Mouse (Mus musculus) midbrain, embryonic 13.5 days (tissue): Measurements from ENCODE around the gene Thap12. TPM values are rescaled to one million over a fixed set of nuclear protein-coding genes. Genes with fewer than 3 reads are reported as not detected.

ENCODE experiments used
- ATAC-seq: fragments of 200-750 bp; cut with Nextera tagmentation; 2 replicates; pipeline ENCODE4 v1.8.0; 2017; ENCODE audit warnings: mild to moderate bottlenecking, moderate TSS enrichment, moderate library complexity
- H3K27ac ChIP-seq: fragments of 300-500 bp; sonication (generic); 2 replicates; pipeline ENCODE4 v1.5.1; 2015; ENCODE audit warnings: inconsistent platforms, mild to moderate bottlenecking, moderate library complexity
- H3K27me3 ChIP-seq: fragments of 300-500 bp; sonication (generic); 2 replicates; pipeline ENCODE4 v1.6.1; 2015; ENCODE audit warnings: mild to moderate bottlenecking, inconsistent platforms
- H3K36me3 ChIP-seq: fragments of 300-500 bp; sonication (generic); 2 replicates; pipeline ENCODE4 v1.6.1; 2015; ENCODE audit warnings: mild to moderate bottlenecking, inconsistent platforms
- H3K4me1 ChIP-seq: fragments of 300-500 bp; sonication (generic); replicated peaks from 2 replicates; pipeline ENCODE4 v1.6.1; 2015; ENCODE audit warnings: inconsistent platforms
- H3K4me2 ChIP-seq: fragments of 300-500 bp; sonication (generic); replicated peaks from 2 replicates; pipeline ENCODE4 v1.6.1; 2015; ENCODE audit warnings: moderate library complexity, mild to moderate bottlenecking, inconsistent platforms
- H3K4me3 ChIP-seq: fragments of 300-500 bp; sonication (generic); replicated peaks from 2 replicates; pipeline ENCODE4 v1.5.1; 2015; ENCODE audit warnings: mild to moderate bottlenecking, inconsistent platforms
- H3K9ac ChIP-seq: fragments of 300-500 bp; sonication (generic); replicated peaks from 2 replicates; pipeline ENCODE4 v1.6.1; 2015; ENCODE audit warnings: mild to moderate bottlenecking, inconsistent platforms
- H3K9me3 ChIP-seq: fragments of 300-500 bp; sonication (generic); 2 replicates; pipeline ENCODE4 v1.6.1; 2016; ENCODE audit warnings: mild to moderate bottlenecking, inconsistent platforms
- WGBS: fragments of 180-500 bp; shearing (Covaris S2); methylation state at CpG from one replicate; pipeline ENCODE4 v1.1.7; 2015; 5-methylcytosine and 5-hydroxymethylcytosine counted together
- polyA plus RNA-seq: library from polyadenylated mRNA; unstranded; fragments of >200 nt; fragmentation: Nextera tagmentation; extraction: Ambion mirVana; gene quantifications from 2 replicates; pipeline ENCODE4 v1.2.1, GENCODE M21; 2015

Thap12 gene
- polyA plus RNA-seq, 1 experiment from 2014 or later: 52.2 TPM

DNA sequence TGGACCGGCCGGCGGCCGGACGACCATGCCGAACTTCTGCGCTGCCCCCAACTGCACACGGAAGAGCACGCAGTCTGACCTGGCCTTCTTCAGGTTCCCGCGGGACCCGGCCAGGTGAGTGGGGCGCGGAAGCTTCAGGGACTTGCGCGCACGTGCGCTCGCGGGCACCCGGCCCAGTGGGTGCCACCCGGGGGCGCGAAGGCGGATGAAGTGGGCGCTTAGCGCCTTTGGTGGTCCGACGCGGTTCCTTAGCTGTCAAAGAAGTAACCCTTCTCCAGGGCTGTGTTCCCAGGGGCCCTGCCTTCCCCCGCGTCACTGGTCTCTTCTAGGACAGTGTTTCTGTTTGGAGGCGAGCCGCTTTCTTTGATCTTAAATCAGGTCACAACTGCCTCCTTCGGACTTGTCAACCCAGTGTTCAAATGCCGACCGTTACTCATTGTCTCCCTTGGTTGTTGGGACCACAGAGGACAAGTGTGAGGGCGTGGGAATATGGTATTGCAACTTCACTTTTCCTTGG lies 520 bp downstream of the Thap12 start:
- Histone ChIP-seq H3K4me1 (peaks cover 29% of the 10 kb centered on the region), H3K36me3 (no peaks in the 10 kb centered on the region), H3K9ac (peak overlapping the region; percentile 96), H3K27ac (peak overlapping the region; percentile 86), H3K27me3 (no peaks in the 10 kb centered on the region), H3K9me3 (no peaks in the 10 kb centered on the region), H3K4me2 (peak overlapping the region; percentile 75), H3K4me3 (peak overlapping the region; percentile 97)
- WGBS: under 1% methylated on average over 38 of the region's 38 CpGs
- ATAC-seq: no peak

DNA sequence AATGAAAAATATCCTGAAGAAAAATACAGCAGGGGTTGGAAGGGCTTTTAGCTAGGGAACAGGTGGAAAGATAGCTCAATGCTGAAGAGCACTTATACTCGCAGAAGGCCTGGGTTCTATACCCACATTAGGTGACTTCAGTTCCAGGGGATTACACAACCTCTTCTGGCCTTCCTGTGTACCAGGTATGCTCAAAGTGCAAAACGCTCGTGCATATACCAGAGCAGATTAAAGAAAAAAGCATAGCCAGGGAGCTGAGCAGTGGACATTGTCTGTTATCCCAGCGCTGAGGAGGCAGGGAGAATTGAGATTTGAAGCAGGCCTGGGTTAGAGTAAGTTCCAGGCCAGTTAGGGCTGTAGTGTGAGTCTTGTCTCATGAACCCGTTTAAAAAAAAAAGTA lies 1.4 kb downstream of the Thap12 start:
- H3K9me3 ChIP-seq: no peaks in the 10 kb centered on the region
- H3K9ac ChIP-seq: peak overlapping the region; percentile 96
- no peaks in the 10 kb centered on the region for H3K36me3 ChIP-seq
- H3K4me2 ChIP-seq: peak overlapping the region; percentile 75
- no peak overlapping the region for H3K27ac ChIP-seq
- peak overlapping the region; percentile 97 for H3K4me3 ChIP-seq
- no peak for ATAC-seq
- no peaks in the 10 kb centered on the region for H3K27me3 ChIP-seq
- peaks cover 29% of the 10 kb centered on the region for H3K4me1 ChIP-seq
- WGBS: 62% methylated on average over 5 of the region's 5 CpGs

DNA sequence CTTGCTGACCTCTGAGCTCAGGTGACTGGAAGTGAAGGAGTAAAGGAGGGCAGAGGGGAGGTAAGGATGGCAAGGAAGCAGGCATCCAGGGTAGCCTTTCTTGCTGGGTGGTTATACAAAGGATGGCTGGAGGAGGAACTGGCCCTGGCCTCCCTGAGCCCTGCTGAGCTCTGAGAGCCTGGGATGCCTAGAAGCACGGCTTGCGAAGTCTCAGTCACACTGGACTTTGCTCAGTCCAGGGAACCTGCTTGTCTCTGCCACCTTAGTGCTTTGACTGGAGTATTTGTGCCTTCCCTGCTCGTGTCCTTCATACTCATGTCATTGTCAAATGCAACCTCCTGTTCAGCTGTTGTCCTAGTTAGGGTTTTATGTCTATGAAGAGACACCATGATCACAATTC lies 10.8 kb downstream of the Thap12 start:
- no peak overlapping the region for H3K27ac ChIP-seq
- no peaks in the 10 kb centered on the region for H3K27me3 ChIP-seq
- ATAC-seq: no peak
- H3K9ac ChIP-seq: no peak overlapping the region
- peaks cover 68% of the 10 kb centered on the region for H3K36me3 ChIP-seq
- H3K4me2 ChIP-seq: no peak overlapping the region
- H3K4me3 ChIP-seq: no peak overlapping the region
- no peaks in the 10 kb centered on the region for H3K9me3 ChIP-seq
- no peaks in the 10 kb centered on the region for H3K4me1 ChIP-seq
- 89% methylated on average over 3 of the region's 3 CpGs for WGBS

DNA sequence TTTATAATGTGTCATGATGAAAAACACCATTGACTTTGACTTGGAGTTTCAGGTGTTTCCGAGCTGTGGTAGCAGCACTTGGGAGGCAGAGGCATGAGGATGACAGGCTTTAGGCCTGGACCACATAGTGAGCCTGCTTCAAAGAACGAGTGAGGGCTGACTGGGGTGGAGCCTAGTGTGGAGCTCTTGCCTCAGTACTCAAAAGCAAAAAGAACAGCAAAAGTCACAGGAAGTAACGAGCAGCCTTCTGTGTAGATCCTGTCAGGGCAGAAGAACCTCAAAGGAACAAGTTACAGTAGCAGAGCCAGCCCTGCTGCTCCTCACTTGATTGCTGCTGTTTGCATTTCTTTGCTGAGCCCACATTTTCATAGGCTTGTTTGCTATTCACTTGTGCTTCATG lies 14.5 kb downstream of the Thap12 start:
- H3K4me2 ChIP-seq: no peak overlapping the region
- no peaks in the 10 kb centered on the region for H3K4me1 ChIP-seq
- no peak overlapping the region for H3K4me3 ChIP-seq
- no peaks in the 10 kb centered on the region for H3K27me3 ChIP-seq
- H3K27ac ChIP-seq: no peak overlapping the region
- H3K36me3 ChIP-seq: peaks cover 46% of the 10 kb centered on the region
- ATAC-seq: no peak
- 78% methylated on average over 3 of the region's 3 CpGs for WGBS
- H3K9ac ChIP-seq: no peak overlapping the region
- no peaks in the 10 kb centered on the region for H3K9me3 ChIP-seq

DNA sequence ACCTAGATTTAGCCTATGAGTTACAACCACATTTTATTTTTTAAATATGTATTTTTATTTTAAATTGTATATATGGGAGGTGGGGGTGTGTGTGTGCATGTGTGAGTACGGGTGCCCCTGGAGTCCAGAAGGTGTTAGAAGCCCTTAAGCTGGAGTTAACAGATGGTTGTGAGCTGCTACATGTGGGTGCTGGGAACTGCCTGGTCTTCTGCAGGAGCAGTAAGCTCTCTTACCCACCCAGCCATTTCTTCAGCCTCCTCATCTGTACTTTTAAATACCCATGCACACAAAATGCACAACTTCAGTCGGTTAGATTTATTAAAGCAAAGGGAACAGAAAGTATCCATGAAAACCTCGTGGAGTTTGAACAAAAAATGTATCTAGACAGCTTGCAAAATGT lies 16.9 kb downstream of the Thap12 start:
- ATAC-seq: no peak
- WGBS: 96% methylated on average over 3 of the region's 3 CpGs
- no peak overlapping the region for H3K9ac ChIP-seq
- no peaks in the 10 kb centered on the region for H3K4me1 ChIP-seq
- no peaks in the 10 kb centered on the region for H3K9me3 ChIP-seq
- no peak overlapping the region for H3K4me2 ChIP-seq
- H3K4me3 ChIP-seq: no peak overlapping the region
- H3K27ac ChIP-seq: no peak overlapping the region
- H3K27me3 ChIP-seq: no peaks in the 10 kb centered on the region
- H3K36me3 ChIP-seq: peaks cover 30% of the 10 kb centered on the region

DNA sequence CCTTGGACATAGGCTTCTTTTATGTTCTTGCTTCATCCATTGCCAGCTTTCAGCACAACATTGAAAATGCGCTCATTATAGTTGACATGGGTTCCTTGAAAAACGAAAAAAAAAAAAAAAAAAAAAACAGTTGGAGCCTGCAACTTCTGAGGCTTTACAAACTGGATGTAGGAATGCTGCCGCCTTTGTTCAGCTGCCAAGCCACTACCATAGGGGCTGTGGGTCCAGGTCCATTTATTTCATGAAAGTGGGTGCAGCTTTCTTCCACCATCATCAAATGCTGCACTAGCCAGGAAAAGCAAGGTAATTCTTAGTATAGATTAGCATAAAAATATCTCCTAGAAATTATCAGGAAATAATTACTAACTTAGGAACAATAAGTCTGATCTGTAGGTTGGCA lies 17.8 kb downstream of the Thap12 start:
- H3K4me2 ChIP-seq: no peak overlapping the region
- H3K9me3 ChIP-seq: no peaks in the 10 kb centered on the region
- no peaks in the 10 kb centered on the region for H3K27me3 ChIP-seq
- no peaks in the 10 kb centered on the region for H3K4me1 ChIP-seq
- peaks cover 21% of the 10 kb centered on the region for H3K36me3 ChIP-seq
- H3K9ac ChIP-seq: no peak overlapping the region
- no peak overlapping the region for H3K4me3 ChIP-seq
- no peak overlapping the region for H3K27ac ChIP-seq
- WGBS: 54% methylated on average over 3 of the region's 3 CpGs
- ATAC-seq: no peak

DNA sequence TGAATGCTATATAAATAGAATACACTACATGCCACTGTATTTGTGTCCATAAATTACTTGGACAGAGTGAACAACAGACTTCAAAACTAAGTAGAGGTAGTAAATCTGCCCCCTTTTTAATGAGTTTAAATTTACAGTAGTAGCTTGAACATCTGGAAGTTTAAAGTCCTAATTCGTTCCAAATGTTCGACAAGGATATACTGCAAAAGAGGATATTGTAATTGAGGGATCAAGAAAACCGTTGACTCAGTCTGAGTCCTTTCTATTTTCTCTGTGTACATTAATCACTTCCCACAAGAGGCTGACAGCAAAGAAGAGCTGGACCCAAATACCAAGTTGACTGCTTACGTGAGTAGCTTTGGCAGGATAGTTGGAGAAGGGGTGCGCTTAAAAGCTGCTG lies 18.3 kb downstream of the Thap12 start:
- Histone ChIP-seq H3K27me3 (no peaks in the 10 kb centered on the region), H3K4me1 (no peaks in the 10 kb centered on the region), H3K27ac (no peak overlapping the region), H3K4me2 (no peak overlapping the region), H3K9me3 (no peaks in the 10 kb centered on the region), H3K36me3 (peaks cover 16% of the 10 kb centered on the region), H3K9ac (no peak overlapping the region), H3K4me3 (no peak overlapping the region)
- 79% methylated on average over 5 of the region's 5 CpGs for WGBS
- ATAC-seq: no peak

DNA sequence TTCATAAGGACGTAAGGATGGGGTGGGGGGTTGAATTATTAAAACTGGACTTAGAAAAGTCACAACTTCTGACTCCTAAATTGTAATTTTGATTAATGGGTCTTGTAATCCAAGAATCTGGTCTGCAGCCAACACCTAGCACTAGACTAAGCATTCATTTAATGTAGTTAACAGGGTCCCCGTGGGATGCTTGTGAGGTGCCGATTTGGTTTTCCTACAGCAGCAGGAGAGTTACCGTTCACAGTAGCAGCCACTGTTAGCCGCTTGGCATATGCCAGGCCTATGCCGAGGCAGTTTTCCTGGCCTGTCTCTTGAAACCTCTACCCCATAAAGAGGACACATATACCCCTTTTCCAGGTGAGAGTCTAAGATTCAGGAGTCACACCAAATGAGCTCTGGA lies 18.7 kb downstream of the Thap12 start:
- Histone ChIP-seq H3K4me1 (no peaks in the 10 kb centered on the region), H3K9me3 (no peaks in the 10 kb centered on the region), H3K27me3 (no peaks in the 10 kb centered on the region), H3K4me3 (no peak overlapping the region), H3K4me2 (no peak overlapping the region), H3K9ac (no peak overlapping the region), H3K27ac (no peak overlapping the region), H3K36me3 (peaks cover 12% of the 10 kb centered on the region)
- 85% methylated on average over 6 of the region's 6 CpGs for WGBS
- ATAC-seq: no peak

DNA sequence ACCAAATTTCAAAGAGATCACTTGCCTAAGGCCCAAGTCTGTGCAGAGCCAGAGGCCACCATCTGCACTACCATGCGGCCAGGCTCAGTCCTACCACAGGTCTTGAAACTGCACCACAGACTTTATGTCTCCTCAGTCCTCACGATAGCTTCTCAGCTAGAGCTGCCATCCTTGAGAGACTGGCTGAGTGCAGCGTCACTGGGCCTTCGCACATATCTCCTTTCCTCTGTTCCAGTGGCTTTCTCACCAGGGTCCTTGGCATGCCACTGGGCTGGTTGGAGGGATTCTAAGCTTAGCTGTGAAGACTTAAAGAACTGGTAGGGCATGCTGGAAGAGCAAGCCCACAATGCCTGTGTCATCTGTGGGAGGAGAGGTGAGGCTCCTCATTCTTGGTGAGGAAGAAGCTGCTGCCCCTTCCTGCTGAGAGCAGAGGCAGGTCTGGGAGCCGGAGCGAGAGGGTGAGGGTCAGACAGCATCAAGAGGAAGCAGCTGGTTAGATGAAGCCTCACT lies 22.8 kb downstream of the Thap12 start:
- Histone ChIP-seq H3K27me3 (0 out of 2 replicates have a peak, but pooled peaks cover 6% of the 10 kb centered on the region), H3K36me3 (no peaks in the 10 kb centered on the region), H3K27ac (no peak overlapping the region), H3K4me3 (no peak overlapping the region), H3K4me2 (no peak overlapping the region), H3K4me1 (peaks cover 9% of the 10 kb centered on the region; the same call in 1 of the 2 replicates), H3K9me3 (no peaks in the 10 kb centered on the region), H3K9ac (no peak overlapping the region)
- 91% methylated on average over 6 of the region's 6 CpGs for WGBS
- ATAC-seq: no peak

DNA sequence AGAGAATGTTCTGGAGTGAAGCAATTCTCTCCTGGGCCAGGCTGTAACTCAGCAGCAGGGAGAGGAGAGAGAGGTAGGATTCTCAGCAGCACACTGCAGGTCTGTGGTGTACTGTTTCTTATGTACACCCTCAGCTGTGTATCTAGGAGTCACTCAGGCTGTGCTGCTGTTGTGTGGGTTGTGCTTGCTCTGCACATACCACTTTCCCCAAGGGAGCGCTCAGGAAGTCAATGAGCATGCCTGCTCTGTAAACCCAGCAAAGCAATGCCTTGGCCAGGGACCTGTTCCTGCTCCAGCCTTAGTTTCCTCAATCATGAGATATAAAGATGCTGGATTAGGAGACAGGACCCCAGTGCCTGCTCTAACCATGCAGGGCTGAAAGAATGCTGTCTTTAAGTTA lies 25.1 kb downstream of the Thap12 start:
- WGBS: 94% methylated on average over 1 of the region's 1 CpGs
- Histone ChIP-seq H3K27ac (no peak overlapping the region), H3K27me3 (0 out of 2 replicates have a peak, but pooled peaks cover 6% of the 10 kb centered on the region), H3K4me3 (no peak overlapping the region), H3K36me3 (no peaks in the 10 kb centered on the region), H3K9me3 (no peaks in the 10 kb centered on the region), H3K4me2 (no peak overlapping the region), H3K4me1 (peaks cover 9% of the 10 kb centered on the region; the same call in 1 of the 2 replicates), H3K9ac (no peak overlapping the region)
- ATAC-seq: no peak

DNA sequence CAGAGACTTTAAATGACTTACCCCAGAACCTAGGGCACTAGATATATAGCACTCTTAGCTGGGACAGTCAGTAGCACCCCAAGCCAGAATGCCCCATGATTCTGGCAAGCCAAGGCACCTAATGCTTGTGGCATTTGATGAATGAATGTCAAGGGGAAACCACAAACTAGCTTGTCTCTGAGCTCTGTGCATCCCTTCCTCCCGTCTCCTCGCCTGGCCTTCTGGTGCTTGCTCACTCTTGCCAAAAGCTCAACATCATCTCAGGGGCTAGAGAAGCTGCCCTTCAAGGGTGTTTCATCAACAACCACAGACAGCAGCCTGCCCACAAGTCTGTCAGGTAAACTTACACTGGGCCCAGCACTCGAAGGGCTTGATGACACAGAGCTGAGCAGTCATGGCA lies 25.6 kb downstream of the Thap12 start:
- no peak for ATAC-seq
- Histone ChIP-seq H3K27ac (no peak overlapping the region), H3K27me3 (0 out of 2 replicates have a peak, but pooled peaks cover 6% of the 10 kb centered on the region), H3K4me2 (no peak overlapping the region), H3K9me3 (no peaks in the 10 kb centered on the region), H3K4me3 (no peak overlapping the region), H3K9ac (no peak overlapping the region), H3K4me1 (peaks cover 9% of the 10 kb centered on the region; the same call in 1 of the 2 replicates), H3K36me3 (no peaks in the 10 kb centered on the region)
- 89% methylated on average over 3 of the region's 3 CpGs for WGBS

DNA sequence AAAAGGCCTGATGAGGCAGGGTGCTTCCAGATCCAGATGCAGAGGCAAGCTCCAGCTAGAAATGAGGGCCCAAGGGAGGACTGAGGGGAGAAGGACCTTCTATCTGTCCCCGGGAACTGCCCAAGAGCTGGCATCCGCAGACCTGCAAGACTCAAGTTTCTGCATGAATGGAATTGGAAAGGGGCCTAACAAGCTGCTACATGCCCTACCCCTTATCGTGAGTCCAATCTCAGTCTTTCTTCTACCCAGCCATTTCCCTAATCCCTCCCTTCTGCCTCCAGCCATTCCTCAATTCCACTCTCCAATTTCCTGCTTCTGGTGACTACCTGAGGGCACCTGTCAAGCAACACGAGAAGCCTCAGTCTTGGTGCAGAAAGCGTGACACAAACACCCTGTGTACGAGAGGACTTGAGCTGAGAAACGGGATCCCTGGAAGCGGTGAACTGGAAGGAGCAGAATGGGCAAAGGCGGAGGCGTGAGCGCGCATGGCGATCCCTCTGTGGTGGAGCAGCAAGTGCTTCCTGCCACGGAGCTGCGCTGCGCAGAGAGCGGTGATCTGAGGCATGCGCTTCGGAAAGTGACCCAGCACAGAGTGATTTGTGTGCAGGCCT lies 26.9 kb downstream of the Thap12 start:
- no peak overlapping the region for H3K27ac ChIP-seq
- WGBS: 10% methylated on average over 19 of the region's 19 CpGs
- peaks cover 12% of the 10 kb centered on the region; the same call in 1 of the 2 replicates for H3K4me1 ChIP-seq
- no peak for ATAC-seq
- H3K4me3 ChIP-seq: peak overlapping the region; percentile 23
- 0 out of 2 replicates have a peak overlapping the region, but pooled peaks have one; percentile 23 for H3K9ac ChIP-seq
- H3K36me3 ChIP-seq: no peaks in the 10 kb centered on the region
- peak overlapping the region; percentile 46 for H3K4me2 ChIP-seq
- H3K9me3 ChIP-seq: no peaks in the 10 kb centered on the region
- 0 out of 2 replicates have a peak, but pooled peaks cover 6% of the 10 kb centered on the region for H3K27me3 ChIP-seq
